Mouse (Mus musculus): ENCODE measurements at regions not wholly inside any gene's neighbourhood (a gene's known extent, or its start where the extent isn't known, plus 50 kb on each side); places are given as distances from the start of the nearest gene placed in this dataset.

GRCm38 (mm10) chr1:158057789-158058188 is 298.3 kb downstream of the Brinp2 start:
- ATAC-seq (ENCODE audit: extremely low read depth, insufficient number of reproducible peaks, low FRiP score, poor library complexity, severe bottlenecking): no peak
- H3K4me3 ChIP-seq (ENCODE audit: low read depth, low read length): no peak overlapping the region
- H3K36me3 ChIP-seq (replicated peaks): no peaks in the 10 kb centered on the region
- no peak for TF ChIP-seq POLR2AphosphoS5 (IDR thresholded peaks at IDR 0.05; ENCODE audit: insufficient replicate concordance, low read depth, low read length)
- TF ChIP-seq GATA1 (IDR thresholded peaks at IDR 0.05; ENCODE audit: borderline replicate concordance, low read length): no peak
- no peak for TF ChIP-seq TAL1 (conservative IDR thresholded peaks at IDR 0.05; ENCODE audit: low read depth, low read length)
- no peak for TF ChIP-seq CTCF (IDR thresholded peaks at IDR 0.05; ENCODE audit: low read depth, low read length)
- TF ChIP-seq GATA2 (IDR thresholded peaks at IDR 0.05; ENCODE audit: borderline replicate concordance, low read depth, low read length): no peak
- no peaks in the 10 kb centered on the region for H3K4me1 ChIP-seq (ENCODE audit: insufficient read depth, low read depth, low read length)
- no peak for DNase-seq (ENCODE audit: low spot score)
- peaks cover 7% of the 10 kb centered on the region for H3K9me3 ChIP-seq (replicated peaks)
- H3K27me3 ChIP-seq (ENCODE audit: insufficient read depth, low read length): no peaks in the 10 kb centered on the region

GRCm38 (mm10) chr1:158061995-158062394 is 294.1 kb downstream of the Brinp2 start:
- Histone ChIP-seq H3K4me1 (ENCODE audit: insufficient read depth, low read depth, low read length) (no peaks in the 10 kb centered on the region), H3K36me3 (replicated peaks) (no peaks in the 10 kb centered on the region), H3K27me3 (ENCODE audit: insufficient read depth, low read length) (no peaks in the 10 kb centered on the region), H3K4me3 (ENCODE audit: low read depth, low read length) (no peak overlapping the region), H3K9me3 (replicated peaks) (no peaks in the 10 kb centered on the region)
- DNase-seq (ENCODE audit: low spot score): no peak
- TF ChIP-seq GATA1 (IDR thresholded peaks at IDR 0.05; ENCODE audit: borderline replicate concordance, low read length) (no peak), POLR2AphosphoS5 (IDR thresholded peaks at IDR 0.05; ENCODE audit: insufficient replicate concordance, low read depth, low read length) (no peak), CTCF (IDR thresholded peaks at IDR 0.05; ENCODE audit: low read depth, low read length) (no peak), TAL1 (conservative IDR thresholded peaks at IDR 0.05; ENCODE audit: low read depth, low read length) (no peak)
- no peak for ATAC-seq (ENCODE audit: extremely low read depth, insufficient number of reproducible peaks, low FRiP score, poor library complexity, severe bottlenecking)

- H3K27me3 ChIP-seq (ENCODE audit: insufficient read depth, low read length): no peaks in the 10 kb centered on the region
- ATAC-seq (ENCODE audit: extremely low read depth, insufficient number of reproducible peaks, low FRiP score, poor library complexity, severe bottlenecking) (no peak), DNase-seq (ENCODE audit: low spot score) (no peak)
- H3K9me3 ChIP-seq (replicated peaks): peaks cover 14% of the 10 kb centered on the region
- no peaks in the 10 kb centered on the region for H3K4me1 ChIP-seq (ENCODE audit: insufficient read depth, low read depth, low read length)
- TF ChIP-seq GATA1 (IDR thresholded peaks at IDR 0.05; ENCODE audit: borderline replicate concordance, low read length) (no peak), CTCF (IDR thresholded peaks at IDR 0.05; ENCODE audit: low read depth, low read length) (no peak), GATA2 (IDR thresholded peaks at IDR 0.05; ENCODE audit: borderline replicate concordance, low read depth, low read length) (no peak), POLR2AphosphoS5 (IDR thresholded peaks at IDR 0.05; ENCODE audit: insufficient replicate concordance, low read depth, low read length) (no peak), TAL1 (conservative IDR thresholded peaks at IDR 0.05; ENCODE audit: low read depth, low read length) (no peak)
- H3K36me3 ChIP-seq (replicated peaks): no peaks in the 10 kb centered on the region
- H3K4me3 ChIP-seq (ENCODE audit: low read depth, low read length): no peak overlapping the region
These were observed 273.9 kb downstream of the Brinp2 start for GRCm38 (mm10) chr1:158082181-158082580.

GRCm38 (mm10) chr1:158085856-158086255 is 270.3 kb downstream of the Brinp2 start:
- Histone ChIP-seq H3K9me3 (replicated peaks) (peaks cover 25% of the 10 kb centered on the region), H3K4me1 (ENCODE audit: insufficient read depth, low read depth, low read length) (no peaks in the 10 kb centered on the region), H3K36me3 (replicated peaks) (no peaks in the 10 kb centered on the region), H3K4me3 (ENCODE audit: low read depth, low read length) (no peak overlapping the region), H3K27me3 (ENCODE audit: insufficient read depth, low read length) (no peaks in the 10 kb centered on the region)
- DNase-seq (ENCODE audit: low spot score) (no peak), ATAC-seq (ENCODE audit: extremely low read depth, insufficient number of reproducible peaks, low FRiP score, poor library complexity, severe bottlenecking) (no peak)
- TF ChIP-seq GATA1 (IDR thresholded peaks at IDR 0.05; ENCODE audit: borderline replicate concordance, low read length) (no peak), CTCF (IDR thresholded peaks at IDR 0.05; ENCODE audit: low read depth, low read length) (no peak), POLR2AphosphoS5 (IDR thresholded peaks at IDR 0.05; ENCODE audit: insufficient replicate concordance, low read depth, low read length) (no peak), TAL1 (conservative IDR thresholded peaks at IDR 0.05; ENCODE audit: low read depth, low read length) (no peak), GATA2 (IDR thresholded peaks at IDR 0.05; ENCODE audit: borderline replicate concordance, low read depth, low read length) (no peak)

- ATAC-seq (ENCODE audit: extremely low read depth, insufficient number of reproducible peaks, low FRiP score, poor library complexity, severe bottlenecking) (no peak), DNase-seq (ENCODE audit: low spot score) (no peak)
- Histone ChIP-seq H3K27me3 (ENCODE audit: insufficient read depth, low read length) (no peaks in the 10 kb centered on the region), H3K9me3 (replicated peaks) (peaks cover 10% of the 10 kb centered on the region), H3K4me1 (ENCODE audit: insufficient read depth, low read depth, low read length) (no peaks in the 10 kb centered on the region), H3K36me3 (replicated peaks) (no peaks in the 10 kb centered on the region), H3K4me3 (ENCODE audit: low read depth, low read length) (no peak overlapping the region)
- no peak for TF ChIP-seq POLR2AphosphoS5 (IDR thresholded peaks at IDR 0.05; ENCODE audit: insufficient replicate concordance, low read depth, low read length)
These were observed 258.6 kb downstream of the Brinp2 start for GRCm38 (mm10) chr1:158097500-158097899.

GRCm38 (mm10) chr1:158119708-158120107 is 236.4 kb downstream of the Brinp2 start:
- no peak for DNase-seq (ENCODE audit: low spot score)
- Histone ChIP-seq H3K4me3 (ENCODE audit: low read depth, low read length) (no peak overlapping the region), H3K4me1 (ENCODE audit: insufficient read depth, low read depth, low read length) (no peaks in the 10 kb centered on the region), H3K36me3 (replicated peaks) (no peaks in the 10 kb centered on the region), H3K27me3 (ENCODE audit: insufficient read depth, low read length) (no peaks in the 10 kb centered on the region), H3K9me3 (replicated peaks) (peaks cover 10% of the 10 kb centered on the region; the same call in 1 of the 2 replicates)
- ATAC-seq (ENCODE audit: extremely low read depth, insufficient number of reproducible peaks, low FRiP score, poor library complexity, severe bottlenecking): no peak
- TF ChIP-seq TAL1 (conservative IDR thresholded peaks at IDR 0.05; ENCODE audit: low read depth, low read length) (no peak), POLR2AphosphoS5 (IDR thresholded peaks at IDR 0.05; ENCODE audit: insufficient replicate concordance, low read depth, low read length) (no peak), CTCF (IDR thresholded peaks at IDR 0.05; ENCODE audit: low read depth, low read length) (no peak), GATA2 (IDR thresholded peaks at IDR 0.05; ENCODE audit: borderline replicate concordance, low read depth, low read length) (no peak), GATA1 (IDR thresholded peaks at IDR 0.05; ENCODE audit: borderline replicate concordance, low read length) (no peak)

- no peak overlapping the region for H3K4me3 ChIP-seq (ENCODE audit: low read depth, low read length)
These were observed 231.2 kb downstream of the Brinp2 start for GRCm38 (mm10) chr1:158124902-158125301.

More at GRCm38 (mm10) chr1:158124902-158125301, 231.2 kb downstream of the Brinp2 start:
- no peaks in the 10 kb centered on the region for H3K36me3 ChIP-seq (replicated peaks)
- peaks cover 18% of the 10 kb centered on the region for H3K9me3 ChIP-seq (replicated peaks)
- DNase-seq (ENCODE audit: low spot score) (no peak), ATAC-seq (ENCODE audit: extremely low read depth, insufficient number of reproducible peaks, low FRiP score, poor library complexity, severe bottlenecking) (no peak)
- TF ChIP-seq GATA1 (IDR thresholded peaks at IDR 0.05; ENCODE audit: borderline replicate concordance, low read length) (no peak), POLR2AphosphoS5 (IDR thresholded peaks at IDR 0.05; ENCODE audit: insufficient replicate concordance, low read depth, low read length) (no peak), CTCF (IDR thresholded peaks at IDR 0.05; ENCODE audit: low read depth, low read length) (no peak), TAL1 (conservative IDR thresholded peaks at IDR 0.05; ENCODE audit: low read depth, low read length) (no peak), GATA2 (IDR thresholded peaks at IDR 0.05; ENCODE audit: borderline replicate concordance, low read depth, low read length) (no peak)
- H3K4me1 ChIP-seq (ENCODE audit: insufficient read depth, low read depth, low read length): no peaks in the 10 kb centered on the region
- H3K27me3 ChIP-seq (ENCODE audit: insufficient read depth, low read length): no peaks in the 10 kb centered on the region
